Mouse (Mus musculus) MN1 (cell line): ENCODE results near the gene Bphl.

Experiments
- DNase-seq: peaks from one replicate; pipeline ENCODE4 v3.0.0-alpha.2; 2016; ENCODE audit warnings: low spot score

Gene Bphl

GRCm38 (mm10) chr13:34037172-34038055, at the start of gene Bphl:
TSS of gene Bphl (plus strand) at chr13:34037597.
- peak; percentile 93 for DNase-seq

- DNase-seq: no peak
These were observed 47.8 kb upstream of the Bphl start for GRCm38 (mm10) chr13:33989625-33990024.

GRCm38 (mm10) chr13:33995197-33995596, 42.2 kb upstream of the Bphl start:
- DNase-seq: peak; percentile 72

GRCm38 (mm10) chr13:34002058-34003006, 35.1 kb upstream of the Bphl start, which contains the start of the genes Ripk1 and Serpinb6a:
TSS of gene Ripk1 (plus strand) at chr13:34002363.
TSS of gene Serpinb6a (minus strand) at chr13:34002794.
- DNase-seq: peak; percentile 91

GRCm38 (mm10) chr13:34003058-34003457, 34.3 kb upstream of the Bphl start:
- DNase-seq: peak; percentile 14

DNA sequence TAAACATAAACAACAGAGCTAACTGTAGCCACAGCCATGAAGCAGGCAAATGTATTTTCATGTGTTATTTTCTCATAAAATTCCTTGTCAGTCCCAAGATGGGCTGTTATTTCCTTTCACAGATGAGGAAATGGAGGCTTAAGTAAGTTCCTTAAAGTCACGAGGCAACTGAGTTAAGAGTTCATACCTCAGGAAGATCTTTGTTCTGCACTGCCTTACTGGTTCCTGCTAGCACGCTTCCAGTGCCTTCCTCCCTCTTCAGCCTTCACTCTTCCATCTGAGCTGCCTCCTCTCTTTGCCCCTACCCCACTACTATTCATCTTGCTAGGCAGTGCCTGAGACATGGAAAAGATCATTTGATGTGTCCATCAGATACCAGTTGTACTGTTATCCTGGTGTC, 30.2 kb upstream of the Bphl start:
- DNase-seq: no peak

DNA sequence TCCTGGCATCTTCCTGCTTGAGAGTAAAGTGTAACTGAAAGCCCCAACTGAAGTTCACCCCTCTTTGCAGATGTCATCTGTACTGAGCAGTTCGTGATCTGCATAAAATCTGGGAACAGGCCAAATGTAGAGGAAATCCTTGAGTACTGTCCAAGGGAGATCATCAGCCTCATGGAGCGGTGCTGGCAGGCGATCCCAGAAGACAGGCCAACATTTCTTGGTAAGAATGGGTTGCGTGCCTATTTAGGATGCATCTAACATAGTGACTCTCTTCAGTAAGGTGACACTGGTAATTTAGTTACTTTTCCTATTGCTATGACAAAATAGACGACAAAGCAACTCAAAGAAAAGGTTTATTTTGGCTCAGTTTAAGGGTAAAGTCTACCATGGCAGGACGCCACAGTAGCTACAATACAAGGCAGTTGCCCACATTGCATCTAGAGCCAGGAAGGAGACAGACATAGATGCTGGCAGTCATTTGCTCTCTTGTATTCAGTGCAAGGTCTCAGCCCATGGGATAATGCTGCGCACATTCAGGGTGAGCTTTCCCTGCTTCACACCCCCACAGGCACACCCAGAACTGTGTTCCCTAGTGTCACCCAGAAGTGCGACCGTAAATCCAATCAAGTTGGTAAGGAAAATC, 20.3 kb upstream of the Bphl start:
- DNase-seq: no peak

GRCm38 (mm10) chr13:34018521-34018920, 18.9 kb upstream of the Bphl start:
- DNase-seq: no peak

DNA sequence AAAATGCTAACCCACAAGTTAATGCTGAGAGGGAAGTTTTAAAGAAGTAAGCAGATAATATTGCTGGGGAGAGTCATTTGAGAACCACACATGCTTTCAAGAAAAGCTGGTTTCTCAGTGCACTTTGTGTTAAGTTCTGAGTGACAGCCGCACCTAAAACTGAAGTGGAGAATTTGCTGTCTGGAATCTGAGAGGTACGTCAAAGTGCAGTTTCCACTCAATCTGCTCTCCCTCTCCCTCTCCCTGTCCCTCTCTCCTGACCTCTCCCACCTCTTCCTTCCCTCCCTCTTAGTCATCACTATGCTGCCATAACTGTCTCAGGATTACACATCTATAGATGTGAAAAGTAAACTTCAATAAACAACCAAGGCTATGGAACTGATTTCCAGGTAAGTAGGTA, 15.4 kb upstream of the Bphl start:
- no peak for DNase-seq

DNA sequence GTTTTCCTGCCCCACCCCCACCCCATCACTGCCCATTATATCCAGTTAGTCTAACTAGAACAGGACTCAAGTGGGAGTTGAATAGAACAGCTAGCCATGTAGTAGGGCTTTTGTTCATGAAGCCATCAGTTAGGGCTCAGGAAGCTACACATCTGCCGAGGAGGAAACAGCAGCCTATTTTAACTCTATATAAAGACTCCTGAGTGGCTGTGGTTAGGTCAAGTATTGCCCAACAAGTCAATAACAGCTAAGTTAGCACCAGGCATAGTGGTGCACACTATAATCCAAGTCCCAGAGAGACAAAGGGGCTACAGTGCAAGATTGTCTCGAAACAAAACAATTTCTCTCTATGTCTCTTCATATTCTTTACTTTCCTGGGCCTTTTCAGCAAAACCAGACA, 5.4 kb upstream of the Bphl start:
- no peak for DNase-seq

DNA sequence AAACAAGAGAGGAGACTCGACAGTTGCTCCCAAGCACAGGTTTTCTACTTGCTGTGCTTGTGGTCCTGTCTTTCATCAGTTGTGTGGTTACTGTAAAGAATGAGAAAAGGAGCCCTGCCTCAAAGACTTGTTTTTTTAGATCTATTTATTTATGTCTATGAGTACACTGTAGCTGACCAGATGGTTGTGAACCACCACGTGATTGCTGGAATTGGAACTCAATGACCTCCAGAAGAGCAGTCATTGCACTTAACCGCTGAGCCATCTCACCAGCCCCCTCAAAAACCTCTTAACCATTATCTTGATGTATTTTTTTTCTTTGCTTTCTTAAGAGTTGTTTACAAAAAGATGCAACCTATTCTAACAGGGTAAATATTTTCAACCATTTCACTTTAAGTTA, 2.0 kb upstream of the Bphl start:
- no peak for DNase-seq

GRCm38 (mm10) chr13:34036726-34037125, 671 bp upstream of the Bphl start:
- DNase-seq: no peak

DNA sequence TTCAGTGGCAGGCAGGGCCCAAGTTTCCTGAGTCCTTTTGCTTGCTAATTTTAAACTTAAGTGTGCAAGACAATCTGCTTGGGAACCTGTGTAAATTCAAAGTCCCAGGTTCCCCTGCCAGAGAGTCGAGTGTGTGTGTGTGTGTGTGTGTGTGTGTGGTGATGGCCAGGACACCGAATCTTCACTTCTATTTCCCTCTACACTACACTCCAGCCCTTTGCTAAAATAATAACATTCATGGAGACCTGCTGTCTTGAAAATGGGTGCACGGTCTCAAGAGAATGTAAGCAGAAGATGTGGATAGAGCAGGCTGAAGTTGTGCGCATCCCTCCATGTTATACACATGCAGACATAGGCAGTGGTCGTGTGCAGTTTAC, 647 bp downstream of the Bphl start:
- DNase-seq: no peak

DNA sequence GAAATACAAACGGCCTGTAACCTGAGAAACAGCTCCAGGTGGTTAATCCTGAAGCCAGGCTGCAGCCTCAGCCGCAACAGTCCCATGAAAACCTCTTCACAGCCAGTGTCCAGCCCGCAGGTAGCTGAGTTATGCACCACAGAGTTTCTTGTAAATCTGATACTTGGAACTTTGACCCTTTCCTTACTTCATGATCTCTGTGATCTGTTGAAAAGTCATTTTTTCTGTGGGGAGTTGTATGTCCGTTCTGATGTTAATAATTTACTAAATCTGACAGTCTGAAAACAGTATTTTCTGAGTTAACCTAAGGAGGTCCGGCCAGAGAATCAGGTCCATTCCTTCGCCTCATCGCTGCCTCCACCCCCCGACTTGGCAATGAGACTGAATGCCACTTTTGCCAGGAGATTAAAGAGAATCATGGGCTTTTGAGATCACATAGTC, 1.5 kb downstream of the Bphl start:
- no peak for DNase-seq

GRCm38 (mm10) chr13:34040091-34040490, 2.7 kb downstream of the Bphl start:
- no peak for DNase-seq

DNA sequence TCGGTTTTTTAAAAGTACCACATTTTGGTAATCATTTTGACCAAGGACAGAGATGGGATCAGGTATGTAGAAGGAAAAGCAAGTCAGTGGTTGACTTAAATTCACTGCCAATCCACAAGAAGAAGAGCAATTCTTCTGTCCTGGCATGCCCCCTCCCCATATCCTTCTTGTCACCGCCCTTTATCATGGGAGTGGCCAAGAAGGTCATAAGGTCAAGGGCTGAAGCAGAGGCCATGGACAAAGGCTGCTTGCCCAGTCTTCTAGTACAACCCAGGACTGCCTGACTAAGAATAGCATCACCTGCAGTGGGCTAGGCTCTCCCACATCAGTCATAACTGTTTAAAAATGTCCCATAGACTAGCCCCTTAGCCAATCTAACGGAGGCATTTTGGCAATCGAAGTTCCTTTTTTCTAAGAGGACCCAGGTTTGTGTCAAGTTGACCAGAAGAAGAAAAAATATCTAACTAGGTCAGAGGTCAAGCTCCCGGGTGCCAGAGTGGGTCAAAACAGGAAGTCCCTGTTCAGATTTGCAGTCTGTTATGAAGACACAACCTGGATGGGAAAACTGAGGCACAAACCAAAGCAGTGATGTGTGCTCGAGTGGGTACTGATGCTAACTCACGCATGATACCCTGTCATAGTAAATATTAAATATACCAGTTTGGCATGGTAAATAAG, 6.5 kb downstream of the Bphl start:
- no peak for DNase-seq

GRCm38 (mm10) chr13:34045511-34046249, 8.3 kb downstream of the Bphl start:
- DNase-seq: no peak

GRCm38 (mm10) chr13:34046421-34047012, 9.1 kb downstream of the Bphl start:
- peak; percentile 83 for DNase-seq

DNA sequence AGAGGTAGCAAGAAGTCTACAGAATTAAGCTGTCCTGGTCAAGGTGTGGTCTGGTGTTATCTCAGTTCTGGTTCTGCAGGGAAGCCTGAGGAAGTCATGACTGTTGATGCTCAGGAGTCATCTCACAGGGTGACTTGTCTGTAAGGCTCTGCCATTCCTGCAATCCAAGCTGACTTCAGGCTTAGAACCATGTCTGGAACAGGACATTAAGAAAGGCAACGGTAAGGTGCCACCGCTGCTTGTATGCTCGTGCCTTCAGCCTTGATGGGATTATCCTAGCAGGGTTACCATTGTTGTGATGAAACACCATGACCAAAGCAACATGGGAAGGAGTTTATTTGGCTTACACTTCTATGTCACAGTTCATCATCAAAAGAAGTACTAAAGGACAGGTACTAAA, 10.1 kb downstream of the Bphl start:
- no peak for DNase-seq

- no peak for DNase-seq
These were observed 13.1 kb downstream of the Bphl start for GRCm38 (mm10) chr13:34050479-34050878.
